Mouse (Mus musculus) hindlimb bud, embryonic 11.5 days (tissue): ENCODE results near the gene Meis1.

Experiments
- DNase-seq: peaks from one replicate; pipeline ENCODE4 v3.0.0-alpha.2; 2012; ENCODE audit warnings: low read depth, low spot score; ENCODE audit errors: extremely low spot score

The Meis1 gene

GRCm38 (mm10) chr11:18878748-18879455 lies 139.9 kb downstream of the Meis1 start:
- DNase-seq = no peak

GRCm38 (mm10) chr11:18878016-18878415 lies 140.8 kb downstream of the Meis1 start:
- no peak for DNase-seq

- no peak for DNase-seq
Measured at GRCm38 (mm10) chr11:18877626-18878011, 141.2 kb downstream of the Meis1 start.

- no peak for DNase-seq
Measured at GRCm38 (mm10) chr11:18876886-18877625, 141.7 kb downstream of the Meis1 start.

GRCm38 (mm10) chr11:18875911-18876885 lies 142.6 kb downstream of the Meis1 start:
- DNase-seq = no peak

- no peak for DNase-seq
Measured at GRCm38 (mm10) chr11:18875001-18875902, 143.5 kb downstream of the Meis1 start.

- no peak for DNase-seq
Measured at GRCm38 (mm10) chr11:18874278-18875000, 144.3 kb downstream of the Meis1 start.

- no peak for DNase-seq
Measured at GRCm38 (mm10) chr11:18873451-18874277, 145.1 kb downstream of the Meis1 start.

- no peak for DNase-seq
Measured at GRCm38 (mm10) chr11:18872793-18873192, 146.0 kb downstream of the Meis1 start.

- no peak for DNase-seq
Measured at GRCm38 (mm10) chr11:18872118-18872751, 146.6 kb downstream of the Meis1 start.

GRCm38 (mm10) chr11:18871170-18872081 lies 147.4 kb downstream of the Meis1 start:
- no peak for DNase-seq

GRCm38 (mm10) chr11:18870121-18870931 lies 148.5 kb downstream of the Meis1 start:
- DNase-seq = no peak

- no peak for DNase-seq
Measured at GRCm38 (mm10) chr11:18869429-18869969, 149.3 kb downstream of the Meis1 start.

GRCm38 (mm10) chr11:18867665-18868064 lies 151.1 kb downstream of the Meis1 start:
- DNase-seq = no peak

- DNase-seq = no peak
Measured at GRCm38 (mm10) chr11:18866198-18866836, 152.5 kb downstream of the Meis1 start.

GRCm38 (mm10) chr11:18850772-18851171 lies 168.0 kb downstream of the Meis1 start:
- DNase-seq = no peak
